Mouse (Mus musculus): ENCODE measurements around the gene Ftl1-ps1.

Gene Ftl1-ps1

GRCm38 (mm10) chr13:74399298-74399839 is at the start of gene Ftl1-ps1:
Gene Ftl1-ps1, plus strand, starts transcription at chr13:74399694.
- no peak for DNase-seq

- DNase-seq: no peak
Measured at GRCm38 (mm10) chr13:74350435-74350906, 49.0 kb upstream of the Ftl1-ps1 start.

GRCm38 (mm10) chr13:74356491-74356890 is 43.0 kb upstream of the Ftl1-ps1 start:
- DNase-seq: no peak

GRCm38 (mm10) chr13:74362218-74362617 is 37.3 kb upstream of the Ftl1-ps1 start:
- DNase-seq: no peak

- no peak for DNase-seq
Measured at GRCm38 (mm10) chr13:74363176-74363858, 36.2 kb upstream of the Ftl1-ps1 start.

- peak in 1 of 2 experiments; percentile 9 for DNase-seq
Measured at GRCm38 (mm10) chr13:74363859-74364235, 35.6 kb upstream of the Ftl1-ps1 start, which contains the start of gene Lrrc14b. Gene Lrrc14b, minus strand, starts transcription at chr13:74364005.

- DNase-seq: no peak
Measured at GRCm38 (mm10) chr13:74381533-74382276, 17.8 kb upstream of the Ftl1-ps1 start.

GRCm38 (mm10) chr13:74382289-74382688 is 17.2 kb upstream of the Ftl1-ps1 start:
- no peak for DNase-seq

- no peak for DNase-seq
Measured at GRCm38 (mm10) chr13:74389730-74390129, 9.8 kb upstream of the Ftl1-ps1 start.

GRCm38 (mm10) chr13:74390371-74390990 is 9.0 kb upstream of the Ftl1-ps1 start, which contains the start of gene Zfp72:
Gene Zfp72, minus strand, starts transcription at chr13:74390836.
- DNase-seq: peak; percentile 64 to 79

GRCm38 (mm10) chr13:74391156-74391555 is 8.3 kb upstream of the Ftl1-ps1 start:
- DNase-seq: no peak

GRCm38 (mm10) chr13:74439895-74440294 is 40.4 kb downstream of the Ftl1-ps1 start:
- DNase-seq: no peak
